Mouse (Mus musculus) lung, embryonic 14.5 days (tissue): ENCODE results near the gene Bbs9. TPM values are rescaled to one million over a fixed set of nuclear protein-coding genes. Genes with fewer than 3 reads are reported as not detected.

Source experiments
- ATAC-seq: fragments of 200-750 bp; cut with Nextera tagmentation; 2 replicates; pipeline ENCODE4 v1.8.0; 2017; ENCODE audit warnings: mild to moderate bottlenecking, moderate TSS enrichment, moderate library complexity; ENCODE audit not compliant: insufficient read depth
- DNase-seq: peaks from one replicate; pipeline ENCODE4 v3.0.0-alpha.2; 2015
- H3K27ac ChIP-seq: fragments of 300-500 bp; sonication (generic); 2 replicates; pipeline ENCODE4 v1.5.1; 2014; ENCODE audit warnings: low read depth, mild to moderate bottlenecking, moderate library complexity
- H3K27me3 ChIP-seq: fragments of 300-500 bp; sonication (generic); 2 replicates; pipeline ENCODE4 v1.6.1; 2014; ENCODE audit warnings: low read length, control low read depth; ENCODE audit not compliant: insufficient read depth
- H3K36me3 ChIP-seq: fragments of 300-500 bp; sonication (generic); 2 replicates; pipeline ENCODE4 v1.6.1; 2014; ENCODE audit warnings: control low read depth; ENCODE audit not compliant: insufficient read depth
- H3K4me1 ChIP-seq: fragments of 300-500 bp; sonication (generic); 2 replicates; pipeline ENCODE4 v1.6.1; 2014; ENCODE audit warnings: antibody characterized with exemption, control low read depth; ENCODE audit not compliant: insufficient read depth
- H3K4me2 ChIP-seq: fragments of 300-500 bp; sonication (generic); 2 replicates; pipeline ENCODE4 v1.6.1; 2014; ENCODE audit warnings: mild to moderate bottlenecking
- H3K4me3 ChIP-seq: fragments of 300-500 bp; sonication (generic); 2 replicates; pipeline ENCODE4 v1.5.1; 2014; ENCODE audit warnings: low read depth, low read length
- H3K9ac ChIP-seq: fragments of 300-500 bp; sonication (generic); 2 replicates; pipeline ENCODE4 v1.6.1; 2014
- H3K9me3 ChIP-seq: fragments of 300-500 bp; sonication (generic); 2 replicates; pipeline ENCODE4 v1.6.1; 2016; ENCODE audit warnings: low read depth, low read length, control low read depth
- CTCF ChIP-seq: IDR thresholded peaks from 2 replicates; pipeline ENCODE4 v1.5.1; 2016; ENCODE audit warnings: antibody characterized with exemption, low read depth
- WGBS: fragments of 180-500 bp; shearing (Covaris S2); extraction: QIAGEN DNeasy Blood & Tissue Kit; methylation state at CpG from one replicate; pipeline ENCODE4 v1.1.7; 2014; 5-methylcytosine and 5-hydroxymethylcytosine counted together
- polyA plus RNA-seq: library from polyadenylated mRNA; unstranded; fragments of >200 nt; fragmentation: Nextera tagmentation; extraction: Ambion mirVana; gene quantifications from 2 replicates; pipeline ENCODE4 v1.2.1, GENCODE M21; 2014

The Bbs9 gene
- polyA plus RNA-seq, 1 experiment from 2014 or later: 17.1 TPM

GRCm38 (mm10) chr9:22486211-22486610 lies 10.7 kb downstream of the Bbs9 start:
- H3K4me1 ChIP-seq: no peaks in the 10 kb centered on the region
- DNase-seq (no peak), ATAC-seq (no peak)
- no peak for TF ChIP-seq CTCF
- no peak overlapping the region for H3K4me3 ChIP-seq
- whole genome bisulfite sequencing: 83% methylated on average over 7 of the region's 7 CpGs
- no peak overlapping the region for H3K9ac ChIP-seq
- no peaks in the 10 kb centered on the region for H3K9me3 ChIP-seq
- H3K36me3 ChIP-seq: no peaks in the 10 kb centered on the region
- no peak overlapping the region for H3K27ac ChIP-seq
- no peaks in the 10 kb centered on the region for H3K27me3 ChIP-seq
- H3K4me2 ChIP-seq: no peak overlapping the region

DNA sequence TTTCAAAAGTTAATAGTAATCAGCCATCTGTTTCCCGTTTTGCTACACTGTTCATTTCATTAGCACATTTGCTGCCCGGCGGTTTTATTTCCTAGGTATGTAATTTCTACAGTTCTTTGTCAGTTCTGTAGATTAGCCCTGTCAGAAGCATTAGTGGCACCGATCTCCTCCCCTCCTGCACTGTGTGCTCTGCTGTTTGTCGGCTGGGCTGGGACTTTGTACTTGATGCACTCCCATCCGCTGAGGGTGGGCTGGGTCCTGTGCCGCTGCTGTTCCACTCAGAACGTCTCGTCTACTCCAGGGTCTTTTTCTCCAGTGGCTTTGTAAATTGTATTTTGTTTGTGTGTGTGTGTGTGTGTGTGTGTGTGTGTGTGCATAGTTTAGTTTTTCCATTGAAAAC lies 13.4 kb downstream of the Bbs9 start:
- WGBS: 35% methylated on average over 9 of the region's 9 CpGs
- no peak for TF ChIP-seq CTCF
- Histone ChIP-seq H3K27ac (no peak overlapping the region), H3K4me1 (no peaks in the 10 kb centered on the region), H3K27me3 (no peaks in the 10 kb centered on the region), H3K9ac (no peak overlapping the region), H3K4me2 (no peak overlapping the region), H3K4me3 (no peak overlapping the region), H3K36me3 (no peaks in the 10 kb centered on the region), H3K9me3 (no peaks in the 10 kb centered on the region)
- no peak; the same call in 1 of the 2 replicates for ATAC-seq
- DNase-seq: peak; percentile 26

- H3K4me3 ChIP-seq: no peak overlapping the region
- H3K36me3 ChIP-seq: no peaks in the 10 kb centered on the region
- WGBS: 79% methylated on average over 9 of the region's 9 CpGs
- ATAC-seq (no peak), DNase-seq (no peak)
- no peak overlapping the region for H3K4me2 ChIP-seq
- no peak overlapping the region for H3K9ac ChIP-seq
- TF ChIP-seq CTCF: no peak
- no peak overlapping the region for H3K27ac ChIP-seq
- no peaks in the 10 kb centered on the region for H3K27me3 ChIP-seq
- no peaks in the 10 kb centered on the region for H3K9me3 ChIP-seq
- no peaks in the 10 kb centered on the region for H3K4me1 ChIP-seq
These were observed 18.8 kb downstream of the Bbs9 start for GRCm38 (mm10) chr9:22494203-22494807.

DNA sequence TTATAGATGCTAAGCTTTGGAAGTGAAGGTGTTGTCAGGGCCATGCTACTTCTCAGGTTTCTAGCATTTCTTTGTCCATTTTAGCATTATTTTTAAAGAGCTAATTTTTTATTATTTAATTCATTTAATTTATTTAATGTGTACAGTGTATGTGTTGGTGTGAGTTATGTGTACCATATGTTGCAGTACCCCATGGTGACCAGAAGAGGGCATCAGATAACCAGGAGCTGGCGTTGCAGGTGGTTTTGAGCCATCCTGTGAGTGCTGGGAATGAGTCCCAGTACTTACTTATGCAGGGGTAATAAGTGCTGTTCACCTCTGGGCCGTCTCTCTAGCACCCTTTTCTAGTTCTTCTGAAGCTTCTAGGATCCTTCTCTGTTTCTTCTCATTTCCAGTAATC lies 19.6 kb downstream of the Bbs9 start:
- H3K36me3 ChIP-seq: no peaks in the 10 kb centered on the region
- TF ChIP-seq CTCF: peak; percentile 30; the same call in 1 of the 2 replicates
- H3K4me1 ChIP-seq: no peaks in the 10 kb centered on the region
- WGBS: 73% methylated on average over 2 of the region's 2 CpGs
- no peak for ATAC-seq
- no peaks in the 10 kb centered on the region for H3K9me3 ChIP-seq
- no peak for DNase-seq
- no peak overlapping the region for H3K4me2 ChIP-seq
- H3K27me3 ChIP-seq: no peaks in the 10 kb centered on the region
- no peak overlapping the region for H3K27ac ChIP-seq
- H3K4me3 ChIP-seq: no peak overlapping the region
- no peak overlapping the region for H3K9ac ChIP-seq

DNA sequence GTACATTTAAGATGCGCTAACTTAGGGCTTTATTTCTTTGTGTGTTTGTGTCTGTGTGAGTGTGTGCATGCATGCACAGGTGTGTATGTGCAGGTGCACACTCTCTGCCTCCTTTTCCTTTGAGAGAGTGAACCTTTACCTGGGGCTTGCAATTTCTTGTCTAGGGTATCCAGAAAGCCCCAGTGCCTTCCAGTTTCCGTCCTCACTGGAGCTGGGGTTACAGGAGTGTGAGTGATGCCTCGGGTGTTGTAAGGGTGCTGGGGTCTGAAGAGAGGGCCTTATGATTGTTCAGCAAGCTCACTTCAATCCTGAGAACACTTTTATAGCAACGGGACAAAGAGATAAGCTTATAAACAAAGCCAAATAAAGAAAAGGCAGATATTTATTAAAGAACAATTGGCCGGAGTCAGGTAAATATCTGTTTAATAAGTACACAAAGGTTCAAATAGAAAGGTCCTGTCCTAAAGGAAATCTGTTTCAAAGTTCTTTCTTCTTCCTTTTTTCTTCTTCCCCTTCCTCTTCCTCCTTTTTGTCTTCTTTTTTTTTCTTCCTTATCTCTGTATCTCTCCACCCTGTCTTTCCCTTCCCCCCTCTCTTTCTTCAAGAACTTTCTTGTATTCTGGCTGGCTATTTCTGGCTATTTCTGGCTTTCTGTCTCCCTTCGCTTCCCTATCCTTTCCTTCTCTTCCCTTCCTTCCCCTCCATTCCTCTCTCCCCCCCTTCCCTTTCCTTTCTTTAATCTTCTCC lies 21.7 kb downstream of the Bbs9 start:
- no peak for TF ChIP-seq CTCF
- no peak for DNase-seq
- ATAC-seq: no peak
- H3K27me3 ChIP-seq: no peaks in the 10 kb centered on the region
- 63% methylated on average over 6 of the region's 6 CpGs for WGBS
- no peak overlapping the region for H3K27ac ChIP-seq
- no peak overlapping the region for H3K4me2 ChIP-seq
- H3K36me3 ChIP-seq: no peaks in the 10 kb centered on the region
- H3K4me1 ChIP-seq: no peaks in the 10 kb centered on the region
- H3K4me3 ChIP-seq: no peak overlapping the region
- H3K9ac ChIP-seq: no peak overlapping the region
- no peaks in the 10 kb centered on the region for H3K9me3 ChIP-seq

DNA sequence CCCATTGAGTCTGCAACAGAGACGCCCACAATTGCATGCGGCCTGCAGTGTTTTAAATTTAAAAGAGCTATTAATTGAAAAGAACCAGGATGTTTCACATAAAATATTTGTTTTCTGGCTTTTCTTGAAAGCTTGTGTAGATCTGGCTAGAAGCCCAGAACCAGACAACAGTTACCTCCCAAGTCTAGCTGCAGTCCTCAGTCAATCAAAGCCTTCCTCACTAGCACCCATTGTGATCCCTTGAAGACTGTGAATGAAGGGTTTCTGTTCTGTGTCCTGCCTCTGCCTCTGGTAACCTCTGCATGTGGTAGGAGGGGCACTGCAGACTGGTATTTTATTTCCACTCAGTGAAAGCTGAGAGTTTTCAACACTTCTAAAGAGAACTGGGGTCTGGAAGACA lies 27.5 kb downstream of the Bbs9 start:
- Histone ChIP-seq H3K4me1 (no peaks in the 10 kb centered on the region), H3K27ac (no peak overlapping the region), H3K9ac (no peak overlapping the region), H3K9me3 (no peaks in the 10 kb centered on the region), H3K36me3 (no peaks in the 10 kb centered on the region), H3K4me2 (no peak overlapping the region), H3K4me3 (no peak overlapping the region), H3K27me3 (no peaks in the 10 kb centered on the region)
- no peak for TF ChIP-seq CTCF
- no peak for ATAC-seq
- DNase-seq: peak; percentile 38
- 64% methylated on average over 2 of the region's 2 CpGs for WGBS

GRCm38 (mm10) chr9:22503581-22503980 lies 28.1 kb downstream of the Bbs9 start:
- Histone ChIP-seq H3K36me3 (no peaks in the 10 kb centered on the region), H3K27me3 (no peaks in the 10 kb centered on the region), H3K4me1 (no peaks in the 10 kb centered on the region), H3K9me3 (no peaks in the 10 kb centered on the region), H3K27ac (no peak overlapping the region), H3K4me2 (no peak overlapping the region), H3K9ac (no peak overlapping the region), H3K4me3 (no peak overlapping the region)
- 77% methylated on average over 5 of the region's 5 CpGs for WGBS
- no peak for DNase-seq
- ATAC-seq: no peak
- TF ChIP-seq CTCF: no peak
